Mouse (Mus musculus) fibroblast of lung, adult 2 months (primary cell): ENCODE data around the gene Gm21969.

Experiments
- DNase-seq: peaks from one replicate; pipeline ENCODE4 v3.0.0-alpha.2; 2011; ENCODE audit warnings: low read depth

The Gm21969 gene

DNA sequence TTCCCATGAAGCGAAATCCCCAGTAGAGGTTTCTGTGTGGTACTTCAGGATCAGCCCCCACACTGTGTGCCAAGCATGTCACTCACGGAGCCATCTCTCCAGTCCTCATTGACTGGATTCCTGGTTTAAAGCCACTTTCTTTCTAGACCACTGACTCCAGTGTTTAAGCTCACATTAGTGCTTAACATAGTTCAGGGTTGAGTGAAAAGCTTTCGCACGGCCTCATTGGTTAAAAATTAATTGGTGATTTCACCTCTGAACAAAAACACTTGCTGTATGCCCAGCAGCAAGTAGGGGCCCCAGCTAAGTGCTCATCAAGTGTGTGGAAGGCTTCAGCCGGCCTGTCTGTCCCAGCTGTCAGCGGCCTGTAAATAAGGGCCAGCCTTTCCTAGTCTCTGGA, 64.6 kb downstream of the Gm21969 start:
- no peak for DNase-seq

DNA sequence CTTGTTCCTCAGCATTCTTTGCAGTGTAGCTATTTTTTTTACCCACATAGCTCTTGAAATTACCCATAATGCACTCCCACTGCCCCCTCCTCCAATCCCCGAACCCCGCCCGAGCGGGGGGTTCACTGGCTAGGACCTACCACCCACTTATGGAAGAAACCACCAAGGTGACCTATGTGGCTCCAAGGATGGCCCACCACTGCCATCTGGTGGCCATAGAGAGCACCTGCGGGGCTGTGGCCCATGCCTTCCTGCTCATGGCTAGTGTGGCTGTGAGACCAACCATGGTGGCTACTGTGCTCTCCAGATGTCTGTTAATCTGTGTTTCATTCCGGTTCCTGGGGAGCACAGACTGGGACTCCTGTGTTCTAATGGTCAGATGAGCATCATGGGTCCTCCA, 66.9 kb downstream of the Gm21969 start:
- DNase-seq, result peak; percentile 10

DNA sequence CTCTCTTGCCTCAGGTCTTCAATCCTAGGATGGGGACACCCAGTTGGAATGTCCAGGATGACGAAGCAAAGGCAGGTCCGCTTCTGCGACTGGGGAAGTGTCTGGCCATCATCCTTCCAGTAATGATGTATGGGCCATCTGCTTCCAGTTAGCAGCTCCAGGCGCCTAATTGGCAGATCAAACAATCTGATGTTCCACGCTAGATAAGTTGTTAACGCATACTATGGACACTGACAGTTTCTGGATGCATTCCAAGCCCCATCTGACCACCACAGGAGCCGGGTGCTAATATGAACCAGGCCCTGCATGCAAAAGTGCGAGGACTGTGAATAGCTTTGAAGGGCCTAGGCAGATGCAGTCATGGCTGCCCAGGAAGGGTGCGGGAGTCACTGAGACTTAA, 72.7 kb downstream of the Gm21969 start:
- no peak for DNase-seq

DNA sequence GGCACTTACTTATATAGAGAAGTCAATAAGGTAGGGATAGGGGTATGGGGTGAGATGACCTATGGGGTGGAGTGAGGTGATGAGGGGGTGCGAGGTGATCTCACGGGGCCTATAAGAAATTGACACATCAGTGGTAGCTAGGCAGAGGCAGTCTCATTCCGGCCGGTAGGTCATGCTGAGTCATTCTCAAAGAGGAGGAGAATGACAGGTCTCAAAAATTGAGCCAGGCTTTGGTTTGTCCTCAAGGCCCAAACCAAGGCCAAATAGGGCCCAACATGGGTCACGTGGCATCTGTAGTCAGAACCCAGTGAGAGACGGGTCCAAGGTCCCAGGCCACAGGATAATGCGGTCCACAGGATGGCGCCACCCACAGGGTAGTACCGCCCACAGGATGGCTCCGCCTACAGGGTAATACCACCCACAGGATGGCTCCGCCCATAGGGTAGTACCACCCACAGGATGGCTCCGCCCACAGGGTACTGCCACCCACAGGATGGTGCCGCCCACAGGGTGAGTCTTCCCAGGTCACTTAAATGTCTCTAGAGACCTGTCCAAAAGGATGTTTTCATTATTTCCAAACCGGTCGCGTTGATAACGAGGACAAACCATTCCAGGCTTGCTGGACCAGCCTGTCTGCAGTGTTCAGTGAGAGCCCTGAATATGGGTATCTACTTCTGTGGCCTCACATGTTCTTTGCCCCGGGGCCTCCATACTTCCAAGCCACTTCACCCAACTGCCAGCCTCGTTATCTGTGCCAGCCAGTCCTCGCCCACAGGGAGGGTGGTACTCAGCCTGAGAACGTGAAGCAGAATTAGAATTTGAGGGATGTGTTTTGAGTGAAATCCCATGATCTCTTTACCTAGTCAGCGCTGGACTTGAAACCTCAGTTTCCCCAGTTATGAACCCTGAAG, 81.0 kb downstream of the Gm21969 start:
- DNase-seq, result no peak

DNA sequence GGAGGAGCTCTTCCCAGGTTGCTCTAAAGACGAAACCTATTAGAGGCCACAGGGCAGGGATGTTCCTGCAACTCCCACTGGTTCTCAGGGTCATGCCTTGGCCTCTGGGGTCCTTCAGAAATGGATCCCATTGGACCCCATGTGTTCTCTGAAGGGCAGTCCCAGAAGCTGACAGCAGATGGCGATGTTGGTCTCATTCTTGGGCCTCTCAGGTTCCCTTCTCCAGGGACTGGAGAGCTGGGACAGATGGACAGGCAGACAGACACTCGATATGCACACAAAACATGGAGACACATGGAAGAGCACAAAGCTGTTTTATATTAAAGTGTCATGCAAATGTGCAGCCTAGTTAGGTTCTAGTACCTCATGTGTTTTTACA, 81.6 kb downstream of the Gm21969 start:
- no peak for DNase-seq

DNA sequence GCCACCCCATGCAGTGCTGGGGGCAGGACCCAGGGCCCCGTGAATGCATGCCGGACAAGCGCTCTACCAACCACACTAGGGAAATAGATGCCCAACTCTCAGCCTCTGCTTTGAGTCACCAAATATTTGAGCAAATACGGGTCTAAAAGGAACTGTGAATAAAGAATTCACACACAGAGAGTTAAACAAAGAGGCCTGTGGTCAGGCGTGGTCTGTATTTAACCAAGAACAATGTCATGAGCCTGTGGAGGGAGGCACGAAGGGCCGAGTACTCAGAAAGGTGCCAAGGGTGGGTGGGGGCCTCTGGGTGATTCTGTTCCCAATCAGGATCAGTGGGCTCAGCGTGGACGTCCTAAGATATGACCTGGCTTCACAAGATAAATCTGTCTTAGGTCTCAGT, 85.1 kb downstream of the Gm21969 start:
- no peak for DNase-seq

DNA sequence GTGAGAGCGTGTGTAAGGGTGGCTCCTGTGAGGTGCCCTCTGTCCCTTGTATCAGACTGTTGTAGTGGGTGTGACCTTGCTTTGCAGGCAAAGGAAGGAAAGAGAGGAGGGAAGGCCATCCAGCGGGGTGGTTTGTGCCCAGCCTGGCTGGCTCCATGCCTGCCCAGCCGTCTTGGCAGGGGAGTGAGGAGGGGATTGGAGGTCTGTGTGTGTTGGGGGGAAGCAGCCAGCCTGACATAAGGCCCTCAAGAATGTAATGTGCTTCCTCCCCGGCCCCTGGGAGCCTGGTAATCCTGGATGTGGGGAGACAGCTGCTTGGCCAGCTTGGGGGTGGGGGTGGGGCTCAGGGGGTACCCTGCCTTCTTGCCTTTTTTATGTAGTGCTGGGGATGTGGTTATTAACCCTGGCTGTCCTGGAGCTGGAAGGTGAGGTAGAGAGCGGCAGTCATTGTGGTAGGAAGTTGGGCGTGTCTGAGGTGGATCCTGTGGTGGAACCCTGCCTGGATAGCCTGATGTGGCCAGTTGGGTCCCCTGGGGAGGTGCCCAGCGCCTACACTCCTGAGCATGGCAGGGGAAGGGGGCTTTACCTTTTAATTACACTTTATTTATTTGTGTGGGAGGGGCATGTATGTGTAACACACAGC, 86.8 kb downstream of the Gm21969 start:
- DNase-seq, result no peak

DNA sequence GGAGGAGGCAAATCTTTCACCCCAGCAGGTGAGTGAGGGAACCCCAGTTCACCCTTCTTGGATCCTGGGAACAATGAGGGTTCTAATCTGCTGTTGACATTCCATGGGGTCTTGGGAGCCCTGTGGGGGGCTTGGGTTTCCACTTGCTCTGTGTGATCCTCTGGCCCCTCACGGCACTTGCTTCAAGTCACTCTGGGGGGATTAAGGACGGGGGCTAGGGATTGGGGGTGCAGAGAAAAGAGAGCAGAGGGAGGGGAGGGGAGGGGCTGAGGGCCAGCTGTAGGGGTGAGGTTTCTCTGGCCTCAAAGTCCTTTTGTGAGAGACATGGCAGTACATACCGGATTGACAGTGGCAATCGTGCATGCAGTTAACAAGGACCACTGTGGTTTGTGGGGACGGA, 90.3 kb downstream of the Gm21969 start:
- DNase-seq, result no peak

DNA sequence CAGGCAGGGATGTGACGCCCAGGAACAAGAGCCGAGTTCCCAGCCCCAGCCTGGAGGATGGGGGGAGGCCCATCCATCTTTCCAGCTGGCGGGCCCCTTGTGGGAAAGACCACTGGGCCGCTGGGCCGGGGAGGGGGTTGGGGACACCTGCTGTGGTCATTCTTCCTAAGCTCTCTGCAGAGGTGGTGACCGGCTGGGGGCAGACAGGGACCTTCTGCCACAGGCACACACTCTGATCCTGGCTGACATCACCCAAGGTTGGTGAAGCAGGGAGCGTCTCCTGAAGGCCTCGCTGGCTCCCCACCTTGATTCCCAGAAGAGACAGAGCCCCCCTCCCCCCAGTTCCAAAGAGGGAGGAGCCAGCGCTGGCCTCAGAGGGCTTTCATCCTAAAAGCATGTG, 94.8 kb downstream of the Gm21969 start:
- no peak for DNase-seq

DNA sequence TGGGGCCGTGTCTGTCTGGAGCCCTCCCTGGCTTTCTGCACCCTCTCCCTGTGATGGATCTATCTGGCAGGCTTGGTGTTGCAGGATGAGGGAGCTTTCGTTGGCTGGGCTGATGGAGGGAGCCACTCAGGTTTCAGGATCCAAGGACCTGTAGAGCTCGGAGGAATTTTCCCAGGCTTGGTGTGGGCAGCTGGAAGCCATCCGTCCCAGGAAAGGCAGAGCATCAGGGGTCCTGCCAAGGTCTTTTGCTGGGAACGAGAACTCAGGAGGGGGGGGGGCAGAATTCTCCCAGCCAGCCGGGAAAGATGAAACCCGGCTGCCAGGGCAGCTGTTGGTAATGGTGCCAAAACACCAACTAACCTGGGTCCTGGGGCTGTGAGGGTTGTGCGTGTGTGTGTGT, 95.6 kb downstream of the Gm21969 start:
- DNase-seq, result no peak

DNA sequence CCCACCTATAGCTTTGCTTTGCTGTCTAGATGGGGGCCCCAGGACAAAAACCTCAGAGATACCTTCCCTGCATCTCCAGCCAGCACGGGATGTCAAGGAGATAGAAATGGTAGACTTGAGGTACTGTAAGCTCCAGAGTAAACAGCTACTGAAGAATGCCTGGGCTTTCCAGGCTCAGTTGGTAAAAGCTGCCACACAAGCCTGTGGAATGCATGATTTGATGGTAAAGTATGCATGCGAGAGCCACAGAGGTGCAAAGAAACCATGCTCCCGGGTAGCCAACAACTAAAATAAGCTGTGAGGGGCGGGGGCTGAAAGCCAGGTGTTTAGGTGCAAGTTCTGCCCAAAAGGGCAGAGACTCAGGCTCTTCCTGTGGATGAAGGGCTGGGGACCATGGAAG, 99.9 kb downstream of the Gm21969 start:
- DNase-seq, result no peak

DNA sequence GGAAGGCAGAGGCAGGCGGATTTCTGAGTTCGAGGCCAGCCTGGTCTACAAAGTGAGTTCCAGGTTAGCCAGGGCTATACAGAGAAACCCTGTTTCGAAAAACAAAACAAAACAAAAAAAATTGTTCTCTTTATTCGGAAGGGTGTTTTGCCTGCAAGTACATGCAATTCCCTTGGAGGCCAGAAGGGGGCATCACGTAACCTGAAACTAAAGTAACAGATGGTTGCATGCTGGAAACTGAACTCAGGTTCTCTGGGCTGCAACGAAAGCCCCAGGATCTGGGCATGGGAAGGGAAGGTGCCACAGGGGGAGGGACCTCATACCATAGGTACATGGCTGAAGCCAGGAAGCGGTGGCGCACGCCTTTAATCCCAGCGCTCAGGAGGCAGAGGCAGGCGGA, 100.5 kb downstream of the Gm21969 start:
- no peak for DNase-seq

DNA sequence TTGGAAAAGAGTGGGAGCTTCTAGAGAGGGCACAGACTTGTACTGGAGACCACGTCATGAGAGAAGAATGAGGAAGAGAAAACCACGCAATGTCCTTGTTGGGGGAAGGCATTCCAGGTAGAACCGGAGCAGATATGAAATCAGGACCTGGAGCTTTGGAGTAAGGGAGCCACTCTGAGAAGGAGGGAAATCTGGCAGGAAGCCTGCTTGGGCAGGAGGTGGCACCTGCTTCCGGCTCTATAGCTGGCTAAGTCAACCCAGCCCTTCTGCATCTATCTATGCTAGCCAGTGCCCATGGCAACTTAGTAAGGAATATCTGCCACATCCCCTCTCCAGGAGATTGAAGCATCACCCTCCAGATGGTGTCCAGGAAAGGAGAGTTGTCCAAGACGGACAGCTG, 103.0 kb downstream of the Gm21969 start:
- DNase-seq, result no peak

DNA sequence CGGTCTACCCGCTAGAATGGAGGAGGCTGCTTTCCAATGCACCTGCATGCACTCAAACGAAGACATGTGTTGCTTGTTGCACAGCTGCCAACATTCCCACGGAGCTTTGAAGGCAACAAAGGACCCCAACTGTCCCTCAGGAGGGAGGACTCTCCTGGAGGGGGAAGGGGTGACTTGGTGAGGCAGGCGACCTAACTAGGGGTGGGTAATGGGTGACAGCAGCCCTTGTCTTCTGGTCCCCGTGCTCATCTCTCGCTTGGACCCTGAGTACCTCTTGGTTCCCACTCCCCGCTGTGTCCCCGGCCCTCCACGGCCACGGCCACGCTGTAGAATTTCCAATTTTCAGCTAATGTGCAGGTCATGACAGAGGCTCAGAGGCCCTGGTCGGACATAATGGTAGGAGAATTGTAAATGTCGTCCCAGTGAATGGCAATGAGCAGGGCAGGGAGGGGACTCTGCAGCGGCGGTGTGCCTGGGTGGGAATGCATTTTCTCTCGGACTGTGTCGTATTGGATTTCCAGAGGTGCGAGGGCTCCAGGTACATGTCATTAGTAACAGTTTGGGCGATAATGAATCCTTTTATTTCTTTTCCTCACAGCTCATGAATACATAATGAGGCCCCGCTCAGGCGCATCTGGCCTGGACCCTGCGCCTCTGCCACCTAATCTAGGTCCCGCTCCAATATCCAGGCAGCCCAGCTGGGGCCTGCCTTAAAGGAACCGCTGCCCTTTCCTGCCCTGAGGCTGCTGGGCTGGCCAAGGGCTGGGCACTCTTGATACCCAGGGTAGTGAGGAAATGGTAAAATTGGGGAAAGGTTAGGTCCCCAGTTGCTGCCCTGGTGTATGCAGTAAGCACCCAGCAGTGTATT, 107.7 kb downstream of the Gm21969 start:
- no peak for DNase-seq
